Comparison of ENCODE assay signal across 17 mouse cellular contexts in the genomic region with DNA sequence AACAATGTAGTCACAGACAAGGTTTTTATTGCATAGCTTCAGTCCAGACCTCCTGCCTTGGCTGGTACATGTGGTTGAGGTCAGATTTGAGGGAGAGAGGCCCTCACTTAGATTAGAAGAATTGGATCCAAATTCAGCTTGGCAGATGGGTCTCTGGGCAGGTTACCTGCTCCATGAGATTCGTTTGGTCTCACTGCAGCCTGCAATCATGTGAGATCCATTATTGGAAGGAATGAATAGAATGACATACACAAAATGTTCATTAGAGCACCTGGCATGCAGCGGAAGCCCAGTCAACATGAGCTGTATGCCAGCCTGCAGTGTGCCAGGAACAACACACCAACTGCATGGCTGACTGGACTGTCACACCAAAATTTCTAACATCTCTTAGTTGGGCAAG.
"Had no signal": no experiment of that assay in that cellular context is flagged by ENCODE, and none has a peak within 500 bp of the region (broad histone marks: within the 10 kb centered on the region; RNA-seq: fewer than 3 reads in every experiment).

No protein-coding gene starts in this region.

- ATAC-seq: forebrain, embryonic 13.5 days; forebrain, embryonic 14.5 days; forebrain, embryonic 15.5 days; forebrain, embryonic 16.5 days; forebrain, postnatal 0 days had no signal

- DNase-seq: cerebellum, adult 8-10 months; cerebellum, adult 9-10 months; cerebellum, postnatal 25 days; cerebellum, postnatal 36 days; embryo, embryonic 11 days; forebrain, postnatal 0 days; gastrocnemius, adult 2 months; gastrocnemius, postnatal 10 days; gastrocnemius, postnatal 14 days; gastrocnemius, postnatal 25 days; gastrocnemius, postnatal 36 days; heart, adult 18-20 months; heart, adult 2 months had no signal
